Mouse (Mus musculus): ENCODE data around the gene Gm27179. TPM values are rescaled to one million over a fixed set of nuclear protein-coding genes. Genes with fewer than 3 reads are reported as not detected.
A peak's percentile ranks its signal among the peaks of the same experiment; 100 is the strongest.
"Not testable (repeated sequence)": the region's sequence is repeated elsewhere in the genome, so short reads cannot be mapped to it uniquely, and the experiment has no call there.

Gm27179 gene
- polyA plus RNA-seq, 1 experiment from 2014 or later = 0.10 TPM

DNA sequence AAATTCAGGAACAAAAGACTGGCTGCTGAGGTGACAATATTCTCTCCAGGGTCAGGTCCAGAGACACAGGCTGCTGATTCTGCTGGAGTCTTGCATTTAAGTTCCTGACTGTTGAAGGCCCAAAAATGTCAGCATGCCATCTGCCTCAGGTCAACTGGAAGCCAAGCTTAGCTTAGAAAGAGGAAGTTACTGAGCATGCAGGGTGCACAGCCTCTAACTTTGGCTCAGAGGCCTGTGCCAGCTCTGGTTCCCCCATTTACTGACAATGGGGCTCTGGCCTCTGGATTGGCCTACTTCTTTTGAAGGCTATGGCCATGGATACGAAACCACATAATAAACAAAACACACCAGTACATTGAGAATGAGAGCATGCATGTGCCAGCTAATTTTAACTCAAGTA lies 5.3 kb downstream of the Gm27179 start:
- not testable (repeated sequence) for H3K27me3 ChIP-seq; H3K36me3 ChIP-seq; H3K9ac ChIP-seq; H3K4me1 ChIP-seq; H3K9me3 ChIP-seq; ATAC-seq (ENCODE audit: insufficient number of reproducible peaks, low FRiP score, low TSS enrichment, low read depth); H3K4me2 ChIP-seq; H3K27ac ChIP-seq; H3K4me3 ChIP-seq
- WGBS = no CpG with 5 or more reads among the region's 1 CpGs

GRCm38 (mm10) chr14:69503174-69503573 lies 9.2 kb downstream of the Gm27179 start, which contains the start of gene Gm16867:
Gm16867 (minus strand) TSS chr14:69503362.
- not testable (repeated sequence) for H3K27ac ChIP-seq, H3K27me3 ChIP-seq, H3K9ac ChIP-seq, H3K4me2 ChIP-seq, H3K36me3 ChIP-seq, H3K9me3 ChIP-seq, H3K4me1 ChIP-seq, H3K4me3 ChIP-seq
- peak; percentile 96 for ATAC-seq (ENCODE audit: insufficient number of reproducible peaks, low FRiP score, low TSS enrichment, low read depth)
- no CpG with 5 or more reads among the region's 29 CpGs for WGBS

- WGBS = no CpG with 5 or more reads among the region's 73 CpGs
- not testable (repeated sequence) for H3K9ac ChIP-seq, H3K9me3 ChIP-seq, H3K27me3 ChIP-seq, H3K4me2 ChIP-seq, H3K4me3 ChIP-seq, H3K27ac ChIP-seq, H3K36me3 ChIP-seq, H3K4me1 ChIP-seq
- peak; percentile 53; the same call in 1 of the 2 replicates for ATAC-seq (ENCODE audit: insufficient number of reproducible peaks, low FRiP score, low TSS enrichment, low read depth)
These were observed 9.8 kb downstream of the Gm27179 start for GRCm38 (mm10) chr14:69502440-69503150.

- not testable (repeated sequence) for H3K9ac ChIP-seq; ATAC-seq (ENCODE audit: insufficient number of reproducible peaks, low FRiP score, low TSS enrichment, low read depth)
These were observed 16.1 kb downstream of the Gm27179 start for GRCm38 (mm10) chr14:69496259-69496658.

GRCm38 (mm10) chr14:69494946-69495345 lies 17.4 kb downstream of the Gm27179 start:
- not testable (repeated sequence) for H3K9ac ChIP-seq
- no CpG with 5 or more reads among the region's 2 CpGs for WGBS

More at GRCm38 (mm10) chr14:69496259-69496658, 16.1 kb downstream of the Gm27179 start:
- not testable (repeated sequence) for H3K4me2 ChIP-seq, H3K4me1 ChIP-seq, H3K27me3 ChIP-seq, H3K27ac ChIP-seq, H3K9me3 ChIP-seq, H3K36me3 ChIP-seq, H3K4me3 ChIP-seq

DNA sequence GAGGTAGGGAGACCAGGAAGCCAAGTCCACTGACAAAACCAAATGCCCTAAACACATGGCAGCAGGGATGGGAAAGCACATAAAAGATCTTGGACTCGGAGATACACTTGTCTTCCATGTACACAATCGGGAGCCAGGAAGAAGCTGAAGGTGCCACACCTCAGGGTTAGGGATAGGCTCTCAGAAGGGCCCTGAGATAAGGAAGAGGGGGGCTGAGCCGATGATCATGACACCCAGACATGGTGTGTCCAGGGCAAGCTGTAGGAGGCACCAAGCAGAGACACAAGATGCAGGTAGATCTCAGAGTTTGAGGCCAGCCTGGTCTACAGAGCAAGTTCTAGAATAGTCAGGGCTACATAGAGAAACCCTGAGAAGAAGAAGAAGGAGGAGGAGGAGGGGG lies 17.8 kb downstream of the Gm27179 start:
- not testable (repeated sequence) for H3K4me1 ChIP-seq; H3K27ac ChIP-seq; H3K36me3 ChIP-seq; H3K27me3 ChIP-seq; H3K9ac ChIP-seq; H3K9me3 ChIP-seq; ATAC-seq (ENCODE audit: insufficient number of reproducible peaks, low FRiP score, low TSS enrichment, low read depth); H3K4me2 ChIP-seq; H3K4me3 ChIP-seq
- WGBS = no CpG with 5 or more reads among the region's 3 CpGs

More at GRCm38 (mm10) chr14:69494946-69495345, 17.4 kb downstream of the Gm27179 start:
- H3K4me3 ChIP-seq; H3K9me3 ChIP-seq; H3K4me2 ChIP-seq; H3K36me3 ChIP-seq; H3K27me3 ChIP-seq; ATAC-seq (ENCODE audit: insufficient number of reproducible peaks, low FRiP score, low TSS enrichment, low read depth); H3K4me1 ChIP-seq; H3K27ac ChIP-seq: not testable (repeated sequence)

GRCm38 (mm10) chr14:69488001-69488400 lies 24.3 kb downstream of the Gm27179 start:
- H3K9ac ChIP-seq; H3K4me2 ChIP-seq; ATAC-seq (ENCODE audit: insufficient number of reproducible peaks, low FRiP score, low TSS enrichment, low read depth); H3K27me3 ChIP-seq; H3K9me3 ChIP-seq; H3K4me3 ChIP-seq; H3K36me3 ChIP-seq; H3K27ac ChIP-seq; H3K4me1 ChIP-seq: not testable (repeated sequence)
- no CpG with 5 or more reads among the region's 10 CpGs for WGBS

GRCm38 (mm10) chr14:69485466-69486135 lies 26.7 kb downstream of the Gm27179 start:
- ATAC-seq (ENCODE audit: insufficient number of reproducible peaks, low FRiP score, low TSS enrichment, low read depth); H3K4me3 ChIP-seq; H3K36me3 ChIP-seq; H3K27ac ChIP-seq; H3K4me2 ChIP-seq; H3K27me3 ChIP-seq; H3K9ac ChIP-seq; H3K9me3 ChIP-seq; H3K4me1 ChIP-seq: not testable (repeated sequence)
- WGBS = no CpG with 5 or more reads among the region's 18 CpGs

DNA sequence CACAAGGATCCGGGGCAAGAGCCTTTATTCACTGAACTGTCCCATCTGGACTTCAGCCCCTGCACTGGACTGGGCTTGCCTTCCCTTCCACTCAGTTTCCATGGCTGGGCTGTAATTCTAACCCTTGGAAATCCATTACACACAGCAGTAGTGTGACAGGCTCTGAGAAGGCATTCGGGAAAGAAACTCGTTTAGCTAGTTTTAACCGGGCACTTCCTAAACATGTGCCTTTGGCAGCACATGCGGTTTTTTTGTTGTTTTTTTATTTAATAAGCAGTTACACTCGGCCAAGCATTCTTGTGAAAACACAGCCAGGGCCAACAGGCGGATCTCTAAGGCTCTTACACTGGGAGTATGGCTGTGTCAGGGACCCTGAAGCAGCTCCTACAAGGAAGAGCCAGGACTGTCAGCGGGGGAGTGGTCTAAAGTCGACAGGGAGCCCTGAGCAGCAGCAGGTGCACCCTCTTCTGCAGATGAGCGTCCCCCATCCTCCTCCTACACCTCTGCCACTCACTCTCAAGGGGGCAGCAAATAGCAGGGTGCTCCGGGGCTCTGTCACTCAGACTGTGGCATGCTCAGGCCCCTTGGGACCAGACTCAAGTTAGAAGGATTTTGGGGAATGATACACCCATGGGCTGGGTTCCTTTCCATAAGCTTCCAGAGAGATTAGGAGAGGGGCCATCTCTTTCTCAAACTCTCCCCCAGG lies 38.3 kb downstream of the Gm27179 start:
- no CpG with 5 or more reads among the region's 11 CpGs for WGBS
- not testable (repeated sequence) for H3K27ac ChIP-seq; ATAC-seq (ENCODE audit: insufficient number of reproducible peaks, low FRiP score, low TSS enrichment, low read depth); H3K4me1 ChIP-seq; H3K27me3 ChIP-seq; H3K4me2 ChIP-seq; H3K9ac ChIP-seq; H3K36me3 ChIP-seq; H3K9me3 ChIP-seq; H3K4me3 ChIP-seq

DNA sequence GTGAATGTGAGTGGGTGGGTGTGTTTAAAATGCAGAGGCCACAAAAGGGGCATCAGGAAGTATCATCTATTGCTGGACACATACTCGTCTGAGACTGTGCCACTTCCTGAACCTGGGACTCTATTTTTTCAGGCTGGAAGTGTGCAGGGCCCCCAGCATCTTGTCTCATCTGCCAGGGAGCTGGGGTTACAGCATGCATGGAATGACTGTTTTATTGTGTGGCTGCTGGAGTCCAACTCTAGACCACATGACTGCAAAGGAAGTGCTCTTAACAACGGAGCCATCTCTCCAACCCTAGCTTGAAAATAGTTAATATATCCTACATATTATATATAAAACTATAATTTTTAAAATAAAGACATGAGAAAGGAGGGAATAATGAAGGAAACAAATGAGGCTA lies 39.0 kb downstream of the Gm27179 start:
- not testable (repeated sequence) for H3K9me3 ChIP-seq; H3K4me3 ChIP-seq; H3K27me3 ChIP-seq; H3K9ac ChIP-seq; H3K27ac ChIP-seq; H3K36me3 ChIP-seq; H3K4me1 ChIP-seq; ATAC-seq (ENCODE audit: insufficient number of reproducible peaks, low FRiP score, low TSS enrichment, low read depth); H3K4me2 ChIP-seq
- WGBS = no CpG with 5 or more reads among the region's 2 CpGs

DNA sequence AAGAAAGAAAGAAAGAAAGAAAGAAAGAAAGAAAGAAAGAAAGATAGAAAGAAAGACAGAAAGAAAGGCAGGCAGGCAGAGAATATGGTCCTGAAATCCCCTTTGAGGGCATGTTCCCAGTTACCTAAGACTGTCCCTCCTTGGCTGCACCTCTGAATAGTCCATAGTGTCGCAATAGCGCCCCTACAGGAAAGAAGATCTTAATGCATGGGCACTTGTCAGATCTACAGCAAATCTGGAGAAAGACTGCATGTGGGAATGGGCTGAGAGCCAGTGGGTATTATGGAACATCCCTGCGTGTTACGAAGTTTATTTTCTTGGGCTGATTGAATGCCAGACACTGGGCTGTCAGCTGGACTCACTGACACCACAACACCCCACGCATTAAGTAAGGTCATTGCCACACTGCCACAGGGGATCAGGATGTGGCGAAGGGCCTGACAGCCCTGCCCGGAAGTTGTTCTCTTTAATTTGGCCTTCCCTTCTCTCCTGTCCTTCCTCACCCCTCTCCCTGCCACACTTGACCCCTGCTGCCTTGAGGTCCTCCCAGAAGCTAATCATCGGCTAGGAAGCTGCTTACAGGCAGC lies 42.1 kb downstream of the Gm27179 start:
- H3K36me3 ChIP-seq; H3K4me2 ChIP-seq; H3K9ac ChIP-seq; H3K9me3 ChIP-seq; H3K4me3 ChIP-seq; H3K27ac ChIP-seq; ATAC-seq (ENCODE audit: insufficient number of reproducible peaks, low FRiP score, low TSS enrichment, low read depth); H3K27me3 ChIP-seq; H3K4me1 ChIP-seq: not testable (repeated sequence)
- WGBS = no CpG with 5 or more reads among the region's 8 CpGs

All from limb, embryonic 15.5 days (tissue).